Mouse (Mus musculus) liver, embryonic 14.5 days (tissue): ENCODE data around the gene Ppt2.

Experiments
- CTCF ChIP-seq: IDR thresholded peaks from 2 replicates; pipeline ENCODE4 v1.5.1; 2016; ENCODE audit warnings: antibody characterized with exemption, low read depth, control low read depth
- EP300 ChIP-seq: IDR thresholded peaks from 2 replicates; pipeline ENCODE4 v1.6.1; 2016; ENCODE audit warnings: antibody characterized with exemption, low read depth

DNA sequence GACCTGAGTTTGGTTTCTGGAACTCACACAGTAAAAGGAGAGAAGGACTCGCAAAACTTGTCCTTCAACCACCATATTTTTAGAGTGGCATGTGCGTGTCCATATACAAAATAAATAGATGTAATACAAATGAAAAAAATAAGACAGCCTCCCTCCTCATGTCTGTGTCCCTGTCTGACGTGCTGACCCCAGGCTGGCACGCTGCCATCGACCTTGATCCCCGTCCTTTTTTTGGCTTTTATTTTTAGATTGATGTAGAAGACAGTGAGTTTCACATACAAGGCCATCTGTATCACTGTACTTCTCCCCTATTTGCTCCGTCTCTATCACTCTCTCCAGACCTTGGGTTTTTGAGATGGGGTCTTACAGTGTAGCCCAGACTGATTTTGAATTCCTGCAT is 36.2 kb upstream of the Ppt2 start:
- no peak for TF ChIP-seq EP300
- TF ChIP-seq CTCF: no peak
